Mouse (Mus musculus) layer of hippocampus, adult 2 months (tissue): ENCODE measurements around the gene Blcap. TPM values are rescaled to one million over a fixed set of nuclear protein-coding genes. Genes with fewer than 3 reads are reported as not detected.

Experiments
- DNase-seq, 2 experiments: peaks; one replicate each; pipeline ENCODE4 v3.0.0; 2022; ENCODE audit warnings: low spot score in 2 of 2
- H3K27ac ChIP-seq: fragments of 200-600 bp; 2 replicates; pipeline ENCODE4 v1.8.1; 2022
- H3K4me3 ChIP-seq: fragments of 200-600 bp; 2 replicates; pipeline ENCODE4 v1.8.1; 2022; ENCODE audit warnings: mild to moderate bottlenecking
- CTCF ChIP-seq: fragments of 200-600 bp; conservative IDR thresholded peaks from 2 replicates; pipeline ENCODE4 v1.8.1; 2022; ENCODE audit warnings: antibody characterized with exemption, mild to moderate bottlenecking, moderate library complexity
- total RNA-seq, 2 experiments: library from RNA; stranded (reverse); gene quantifications; 2 replicates each; pipeline ENCODE4 v1.2.3; 2021

The Blcap gene
- total RNA-seq, 2 experiments from 2014 or later, result 131 to 139 TPM

DNA sequence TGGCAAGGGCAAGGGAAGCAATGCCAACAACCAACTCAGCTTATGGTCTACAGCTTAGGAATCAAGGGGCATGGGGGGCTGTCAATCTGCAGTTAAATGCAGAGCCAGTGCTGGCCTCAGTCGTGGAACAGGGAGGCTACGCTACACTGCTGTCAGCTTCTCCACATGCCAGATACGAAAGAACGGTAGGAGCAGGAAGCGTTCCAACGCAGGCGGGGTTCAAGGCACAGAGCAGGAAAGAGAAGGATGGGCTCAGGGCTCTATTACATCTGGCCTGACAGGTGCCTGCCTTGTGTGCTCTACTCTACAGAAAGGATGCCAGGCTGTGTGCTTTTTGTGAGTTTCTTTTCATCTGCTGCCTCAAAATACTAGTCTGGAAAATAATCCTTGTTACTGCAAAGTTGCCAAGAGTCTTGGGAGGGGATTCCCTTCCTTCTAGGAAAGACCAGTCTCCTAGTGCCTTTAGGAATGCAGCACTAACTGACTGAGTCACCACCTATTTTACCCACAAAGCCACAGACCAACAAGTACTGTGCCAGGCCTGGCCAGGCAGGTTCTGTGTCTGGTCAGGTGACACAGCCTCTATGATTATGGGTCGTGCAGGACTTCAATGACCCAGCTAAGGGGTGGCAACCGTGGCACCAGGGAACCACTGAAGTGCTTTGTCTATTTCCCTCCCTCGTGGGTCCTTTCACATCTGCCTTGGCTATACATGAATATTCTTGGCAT is 18.8 kb downstream of the Blcap start:
- Histone ChIP-seq H3K27ac (no peak overlapping the region; the same call in 1 of the 2 replicates), H3K4me3 (no peak overlapping the region)
- DNase-seq, result no peak
- TF ChIP-seq CTCF, result no peak

DNA sequence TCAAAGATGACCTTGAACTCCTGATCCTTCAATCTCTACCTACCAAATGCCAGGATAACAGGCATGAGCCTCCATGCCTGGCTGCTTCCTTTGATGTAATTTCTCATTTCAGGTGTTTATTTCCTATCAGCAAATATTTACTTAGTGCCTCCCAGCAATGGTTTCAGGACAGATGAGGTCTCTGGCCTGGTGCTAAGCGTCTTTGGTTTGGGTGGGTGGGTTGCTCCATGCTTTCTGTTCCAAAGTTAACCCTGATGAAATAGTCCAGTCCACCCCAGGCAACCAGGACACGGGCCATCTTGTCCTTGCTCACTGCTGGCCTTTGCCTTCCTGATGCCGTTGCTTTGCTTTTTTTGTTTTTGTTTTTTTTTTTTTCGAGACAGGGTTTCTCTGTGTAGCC is 20.8 kb downstream of the Blcap start:
- no peak for DNase-seq

DNA sequence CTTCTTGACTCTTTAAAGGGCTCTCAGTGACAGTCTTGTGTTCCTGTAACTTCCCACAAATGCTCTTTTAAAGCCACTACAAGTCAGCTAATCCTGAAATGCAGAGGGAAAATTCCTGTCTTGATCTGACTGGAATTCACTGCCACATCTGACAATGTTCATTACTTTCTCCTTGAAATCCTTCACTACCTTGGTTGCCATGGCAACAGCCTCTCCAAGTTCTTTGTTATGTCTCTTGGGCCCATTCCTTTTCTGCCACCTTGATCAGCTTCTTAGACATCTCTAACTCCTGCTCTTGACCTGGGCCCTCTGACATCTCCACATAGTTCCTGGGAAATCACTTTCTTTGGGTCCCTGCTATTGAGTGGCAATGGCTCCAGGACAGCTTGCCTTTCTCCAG is 24.4 kb downstream of the Blcap start:
- TF ChIP-seq CTCF, result no peak
- no peak overlapping the region for H3K27ac ChIP-seq
- H3K4me3 ChIP-seq, result no peak overlapping the region
- DNase-seq, result no peak

More for the DNA sequence above, 20.8 kb downstream of the Blcap start:
- H3K27ac ChIP-seq, result no peak overlapping the region
- TF ChIP-seq CTCF, result no peak
- H3K4me3 ChIP-seq, result no peak overlapping the region

DNA sequence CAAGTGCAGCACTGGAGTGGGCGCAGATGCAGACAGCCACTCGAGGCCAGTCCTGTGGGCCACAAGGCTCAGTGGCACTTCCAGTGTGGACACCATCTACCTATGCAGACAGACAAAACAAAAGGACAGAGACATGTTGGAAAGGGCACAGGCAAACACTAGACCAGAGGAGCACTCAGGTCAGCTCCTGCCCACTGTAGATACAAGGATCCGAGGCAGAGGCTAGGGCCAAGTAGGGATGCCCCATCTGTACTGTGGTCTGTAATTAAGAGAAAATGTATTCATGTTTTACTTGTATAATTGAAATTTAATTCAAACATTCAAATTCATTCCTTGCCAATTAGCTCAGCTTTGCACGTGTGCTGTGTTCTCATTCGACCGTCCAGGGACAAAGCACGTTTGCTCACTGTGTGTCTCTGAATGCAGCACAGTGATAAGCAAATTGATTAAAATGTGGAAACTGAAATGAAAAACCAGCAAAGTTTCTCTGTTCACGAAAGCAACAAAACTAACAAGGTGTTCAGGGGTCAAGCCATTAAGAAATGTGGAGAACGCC is 26.7 kb downstream of the Blcap start:
- DNase-seq, result no peak
- Histone ChIP-seq H3K4me3 (no peak overlapping the region), H3K27ac (no peak overlapping the region)
- TF ChIP-seq CTCF, result no peak

DNA sequence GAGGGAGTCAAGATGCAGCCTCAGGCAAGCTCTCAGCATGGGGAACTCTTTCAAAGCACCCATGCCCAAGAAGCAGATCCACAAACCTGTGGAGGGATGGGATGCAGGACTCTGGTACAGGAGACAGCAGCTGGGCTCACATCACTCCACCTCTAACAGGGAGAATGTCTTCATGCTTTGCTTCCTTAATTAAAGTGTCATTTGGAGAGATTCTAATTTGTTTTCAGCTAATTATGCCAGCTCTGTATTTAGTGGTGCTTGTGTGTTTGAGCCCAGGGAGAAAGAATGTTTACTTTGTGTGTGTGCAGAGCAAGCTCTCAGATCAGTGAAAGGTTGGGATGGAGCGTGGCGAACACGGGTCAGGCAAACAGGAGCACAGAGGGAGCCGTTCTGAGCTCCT is 28.7 kb downstream of the Blcap start:
- TF ChIP-seq CTCF, result no peak
- Histone ChIP-seq H3K4me3 (no peak overlapping the region), H3K27ac (peak overlapping the region; percentile 43; the same call in 1 of the 2 replicates)
- DNase-seq, result no peak

DNA sequence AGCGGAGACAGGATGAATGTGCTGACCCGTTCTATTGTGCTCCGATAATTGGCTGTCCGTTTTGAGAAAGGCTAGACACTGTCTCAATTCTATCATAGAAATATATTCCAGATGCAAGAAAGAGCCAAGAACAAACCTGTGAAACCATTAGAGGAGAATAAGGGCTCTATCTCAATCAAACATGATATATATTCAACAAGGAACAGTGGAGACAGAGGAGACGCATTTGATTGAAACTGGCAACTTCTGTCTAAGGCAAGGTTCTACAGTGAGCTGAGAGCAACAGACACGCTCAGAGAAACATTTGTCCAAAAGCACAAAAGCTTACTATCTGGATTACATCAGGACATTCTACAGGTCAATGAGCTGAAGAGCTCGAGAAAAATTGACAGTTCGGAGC is 29.4 kb downstream of the Blcap start:
- Histone ChIP-seq H3K27ac (peak overlapping the region; percentile 28; the same call in 1 of the 2 replicates), H3K4me3 (no peak overlapping the region)
- no peak for DNase-seq
- no peak for TF ChIP-seq CTCF

DNA sequence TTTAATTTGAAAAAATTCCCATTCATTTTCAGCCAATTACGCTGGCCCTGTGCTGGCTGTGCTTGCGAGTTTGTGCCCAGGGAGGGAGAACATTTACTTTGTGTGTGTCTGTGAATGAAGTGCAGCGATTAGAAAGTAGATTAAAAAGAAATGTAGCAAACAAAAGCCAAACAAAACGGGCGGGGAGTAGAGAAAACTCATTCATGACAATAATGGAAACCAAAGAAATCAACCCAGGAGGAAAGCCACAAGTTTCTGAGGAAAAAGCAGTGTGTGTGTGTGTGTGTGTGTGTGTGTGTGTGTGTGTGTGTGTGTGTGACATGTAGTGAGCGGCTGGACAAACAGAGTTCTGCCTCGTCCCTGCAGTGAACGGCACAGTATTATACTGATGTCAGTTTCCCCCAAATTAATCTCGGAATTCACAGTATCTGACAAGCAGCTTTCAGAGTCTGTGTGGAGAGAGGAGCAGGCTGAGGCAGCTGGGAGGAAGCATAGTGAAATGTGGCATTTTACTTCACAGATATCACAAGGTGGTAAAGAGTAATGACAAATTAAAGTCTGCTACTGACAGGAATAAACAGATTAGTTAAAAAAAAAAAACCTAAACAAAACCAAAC is 30.0 kb downstream of the Blcap start:
- no peak for TF ChIP-seq CTCF
- no peak for DNase-seq
- Histone ChIP-seq H3K27ac (peak overlapping the region; percentile 58), H3K4me3 (no peak overlapping the region)

DNA sequence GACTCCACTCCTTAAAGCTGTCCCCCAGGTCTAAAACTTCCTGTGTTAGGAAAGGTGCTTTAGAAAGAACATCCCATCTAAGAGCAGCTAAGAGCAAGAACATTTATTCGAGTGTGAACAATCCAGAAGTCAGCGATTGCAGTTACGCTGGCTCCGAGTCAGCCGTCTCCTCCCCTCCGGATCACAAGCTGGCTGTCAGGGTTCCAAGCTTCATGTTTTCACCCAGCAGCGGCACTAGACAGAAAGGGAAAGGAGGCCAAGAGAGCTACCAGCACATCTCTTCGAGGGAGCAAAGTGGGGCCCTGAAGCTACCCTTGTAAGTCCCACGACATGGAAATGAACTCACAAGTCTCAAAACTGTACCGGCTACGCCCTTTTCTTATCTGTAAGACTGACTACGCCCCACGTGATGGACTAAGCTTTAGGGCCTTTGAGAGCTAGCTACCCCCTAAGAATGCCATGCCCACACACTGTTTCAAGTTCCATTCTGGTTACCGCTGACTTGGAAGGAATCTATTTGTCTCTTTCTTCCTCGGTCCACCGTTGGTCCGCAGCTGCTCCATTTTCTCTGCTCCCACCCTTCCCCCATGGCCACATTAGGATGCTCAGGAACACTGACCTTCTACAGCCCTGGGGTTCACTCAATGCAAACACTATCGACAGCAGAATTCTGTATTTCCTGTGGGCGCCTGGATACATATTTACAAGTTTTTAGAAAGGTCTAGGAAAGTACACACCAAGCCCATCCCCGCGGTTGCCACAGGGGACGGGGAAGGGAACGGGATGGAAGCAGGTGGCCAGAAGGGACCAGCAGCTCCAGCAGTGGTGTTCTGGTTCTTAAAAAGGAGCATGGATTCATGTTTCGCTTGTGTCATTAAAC is 30.8 kb downstream of the Blcap start:
- DNase-seq, result peak; percentile 56 to 65
- peak overlapping the region; percentile 58 for H3K27ac ChIP-seq
- TF ChIP-seq CTCF, result no peak

DNA sequence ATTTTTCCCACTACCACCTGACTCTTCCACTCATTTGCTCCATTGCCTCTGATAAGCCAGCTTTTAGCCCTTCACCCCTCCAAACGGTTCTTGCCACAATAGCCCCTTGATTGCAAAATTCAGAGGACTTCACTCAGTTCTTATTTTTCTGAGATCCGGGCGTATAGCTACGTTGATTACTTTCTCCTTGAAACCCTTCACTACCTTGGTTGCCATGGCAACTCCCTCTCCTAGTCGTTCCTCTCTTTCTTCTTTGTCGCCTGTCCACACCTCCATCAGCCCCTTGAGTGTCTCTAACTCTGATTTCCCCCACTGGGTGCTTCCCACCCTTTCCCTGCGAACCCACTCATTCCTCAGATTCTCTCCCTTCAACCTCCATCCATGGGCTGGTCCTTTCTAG is 34.0 kb downstream of the Blcap start:
- DNase-seq, result peak in 1 of 2 experiments; percentile 50
- no peak for TF ChIP-seq CTCF
- Histone ChIP-seq H3K27ac (no peak overlapping the region; the same call in 1 of the 2 replicates), H3K4me3 (no peak overlapping the region)

More for the DNA sequence above, 30.8 kb downstream of the Blcap start:
- H3K4me3 ChIP-seq, result no peak overlapping the region

DNA sequence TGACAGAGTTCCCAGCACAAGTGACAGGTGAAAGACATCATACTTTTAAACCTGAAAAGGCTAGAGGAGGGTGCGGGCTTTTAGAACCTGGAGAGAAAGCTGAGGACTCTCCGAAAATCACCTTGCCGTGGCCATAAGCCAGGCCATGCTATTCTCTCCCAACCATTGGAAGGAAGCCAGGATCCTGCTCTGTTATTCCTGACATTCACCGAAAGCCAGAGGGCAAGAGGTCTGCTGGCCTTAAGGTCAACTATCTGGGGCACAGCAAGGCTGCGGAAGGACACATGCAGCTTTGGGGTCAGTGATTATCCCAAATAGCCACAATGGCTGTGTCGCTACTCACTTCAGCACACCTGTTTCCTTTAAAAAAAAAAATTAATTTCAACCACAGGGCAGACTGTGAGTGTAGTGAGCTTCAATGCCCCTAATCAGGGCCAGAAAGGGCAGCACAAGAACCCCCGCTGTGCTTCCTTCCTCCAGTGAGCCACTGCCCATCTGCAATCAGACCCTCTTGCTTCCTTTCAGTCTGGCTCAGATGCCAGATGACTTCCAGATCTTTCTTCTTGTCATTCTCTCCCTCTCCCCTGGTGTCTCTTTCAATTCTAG is 34.5 kb downstream of the Blcap start:
- Histone ChIP-seq H3K4me3 (no peak overlapping the region), H3K27ac (no peak overlapping the region; the same call in 1 of the 2 replicates)
- TF ChIP-seq CTCF, result no peak
- DNase-seq, result no peak

DNA sequence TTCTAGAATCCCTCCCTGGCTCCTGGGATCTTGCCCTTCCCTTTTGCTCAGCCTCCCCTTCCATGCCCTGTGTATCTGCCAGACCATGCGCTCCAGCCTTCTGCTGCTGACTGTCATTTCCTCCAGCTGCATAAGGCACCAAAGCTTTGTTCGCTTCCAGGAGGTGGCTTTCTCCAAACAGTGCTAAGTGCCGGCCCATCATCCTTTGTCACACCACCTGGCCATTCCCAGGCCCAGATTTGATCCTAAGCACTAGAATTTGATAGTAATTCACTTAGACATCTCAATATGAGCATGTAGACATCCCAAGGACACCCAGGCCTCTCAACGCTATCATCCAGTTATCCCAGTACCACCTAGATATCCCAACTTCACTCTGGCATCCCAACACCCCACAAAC is 36.9 kb downstream of the Blcap start:
- TF ChIP-seq CTCF, result no peak
- H3K27ac ChIP-seq, result no peak overlapping the region
- no peak for DNase-seq
- H3K4me3 ChIP-seq, result no peak overlapping the region

DNA sequence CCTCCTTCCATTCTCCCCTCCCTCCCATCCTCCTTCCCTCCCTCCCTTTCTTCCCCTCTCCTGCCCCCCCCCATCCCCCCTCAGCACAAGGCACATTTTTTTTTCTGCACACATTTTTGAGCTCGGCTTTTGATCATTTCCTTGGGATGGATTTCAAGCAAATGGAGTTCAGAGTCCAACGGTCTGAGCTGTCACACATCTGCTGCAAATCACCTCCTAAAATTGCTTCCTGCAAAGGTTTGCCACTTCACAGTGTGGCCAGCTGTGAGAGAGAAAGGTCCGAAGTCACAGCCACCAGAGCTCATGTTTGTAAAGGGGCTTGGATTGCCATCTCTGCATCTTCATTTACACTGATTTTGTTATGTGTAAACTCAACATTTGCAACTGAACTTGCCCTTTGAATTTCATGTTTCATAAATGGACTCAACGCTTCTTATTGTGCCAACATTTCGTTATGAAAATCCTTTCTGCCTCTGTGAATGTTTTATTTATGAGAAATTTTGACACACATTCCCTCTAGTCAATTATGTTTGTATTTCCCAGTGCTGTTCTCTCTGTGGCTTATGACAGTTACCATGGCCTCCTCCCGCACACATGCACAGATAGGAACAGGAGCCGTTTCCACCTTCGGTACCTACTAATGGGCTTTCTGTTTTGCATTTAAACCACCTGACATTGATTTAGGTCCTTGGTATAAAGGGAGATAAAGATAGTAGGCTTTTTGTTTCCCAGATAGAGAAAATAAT is 39.2 kb downstream of the Blcap start:
- no peak overlapping the region for H3K4me3 ChIP-seq
- no peak for DNase-seq
- TF ChIP-seq CTCF, result no peak
- peak overlapping the region; percentile 75 for H3K27ac ChIP-seq
